Comparison of ENCODE assay signal across 14 mouse cellular contexts in the genomic region with DNA sequence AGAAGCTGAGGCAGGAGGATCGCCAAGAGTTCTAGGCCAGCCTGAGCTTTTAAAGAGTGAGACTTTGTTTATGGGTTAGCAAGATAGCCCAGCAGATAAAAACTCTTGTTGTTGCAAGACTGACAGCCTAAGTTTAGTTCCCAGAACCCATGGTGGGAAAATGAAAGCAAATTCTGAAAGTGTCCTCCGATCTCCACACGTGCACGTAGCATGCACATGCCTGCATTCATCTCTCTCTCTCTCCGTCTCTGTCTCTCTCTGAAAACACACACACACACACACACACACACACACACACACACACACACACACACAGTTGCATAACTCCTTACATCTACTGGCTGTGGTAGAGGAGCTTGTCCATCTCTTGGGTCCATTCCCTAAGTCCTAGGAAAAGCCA.
"Had no signal": no experiment of that assay in that cellular context is flagged by ENCODE, and none has a peak within 500 bp of the region (broad histone marks: within the 10 kb centered on the region; RNA-seq: fewer than 3 reads in every experiment).

No protein-coding gene starts in this region.

- H3K27ac ChIP-seq: limb, embryonic 15.5 days; liver, embryonic 12.5 days; macrophage; midbrain, embryonic 13.5 days; neural tube, embryonic 13.5 days; stomach, postnatal 0 days had no signal

- H3K36me3 ChIP-seq: limb, embryonic 15.5 days; liver, embryonic 12.5 days; midbrain, embryonic 13.5 days; neural tube, embryonic 13.5 days had no signal

- H3K4me2 ChIP-seq: limb, embryonic 15.5 days; liver, embryonic 12.5 days; lung, embryonic 14.5 days; midbrain, embryonic 13.5 days; neural tube, embryonic 13.5 days had no signal

- H3K9me3 ChIP-seq: limb, embryonic 15.5 days; liver, embryonic 12.5 days; midbrain, embryonic 13.5 days; neural tube, embryonic 13.5 days had no signal

- H3K27me3 ChIP-seq: limb, embryonic 15.5 days; liver, embryonic 12.5 days; midbrain, embryonic 13.5 days; neural tube, embryonic 13.5 days had no signal

- H3K9ac ChIP-seq: limb, embryonic 15.5 days; liver, embryonic 12.5 days; lung, embryonic 14.5 days; midbrain, embryonic 13.5 days; neural tube, embryonic 13.5 days had no signal

- H3K4me3 ChIP-seq: limb, embryonic 15.5 days; liver, embryonic 12.5 days; midbrain, embryonic 13.5 days; myocyte; neural tube, embryonic 13.5 days had no signal

- DNase-seq: kidney, adult 18-20 months; kidney, postnatal 10 days; left cerebral cortex, postnatal 4 days; lung, embryonic 14.5 days; lung, postnatal 10 days; right cerebral cortex, postnatal 14 days; thymus, postnatal 4 days had no signal

- H3K4me1 ChIP-seq: limb, embryonic 15.5 days had no signal

- ATAC-seq: liver, embryonic 12.5 days; midbrain, embryonic 13.5 days had no signal
